In genomic region chr2:73472130-73472529, GRCm38 (mm10) we compare ENCODE assay signal across 18 mouse cellular contexts. TPM values are rescaled to one million over a fixed set of nuclear protein-coding genes. Genes with fewer than 3 reads are reported as not detected.
DNase-seq lines count a peak whose midpoint lies in the region; ATAC-seq and TF ChIP-seq lines count a peak whose summit lies in the region.
"Had no signal": no experiment of that assay in that cellular context is flagged by ENCODE, and none has a peak within 500 bp of the region (broad histone marks: within the 10 kb centered on the region; RNA-seq: fewer than 3 reads in every experiment).

No protein-coding gene starts in this region.

- TF ChIP-seq CTCF in gastrocnemius, adult 2 months (IDR thresholded peaks at IDR 0.05), result peak; percentile 53
- peak; percentile 44 for TF ChIP-seq CTCF in lung, embryonic 14.5 days (IDR thresholded peaks at IDR 0.05; ENCODE audit: low read depth)

- H3K36me3 ChIP-seq in lung, embryonic 14.5 days (ENCODE audit: insufficient read depth), result no peaks in the 10 kb centered on the region
- H3K36me3 ChIP-seq: embryonic facial prominence, embryonic 12.5 days; hindbrain, embryonic 15.5 days; limb, embryonic 15.5 days; midbrain, embryonic 10.5 days; neural tube, embryonic 12.5 days had no signal

- ATAC-seq in lung, embryonic 14.5 days (ENCODE audit: insufficient read depth), result no peak
- ATAC-seq: forebrain, embryonic 16.5 days had no signal

- no peak overlapping the region for H3K9ac ChIP-seq in lung, embryonic 14.5 days
- H3K9ac ChIP-seq: embryonic facial prominence, embryonic 12.5 days; hindbrain, embryonic 15.5 days; limb, embryonic 15.5 days; neural tube, embryonic 12.5 days had no signal

- intact Hi-C loops in gastrocnemius, adult 2 months (cut with DNase I), result no loop called here
- intact Hi-C loops in left cerebral cortex, postnatal 14 days (cut with DNase I), result no loop called here

- 86% methylated on average over 2 of the region's 2 CpGs for WGBS in lung, embryonic 14.5 days

- H3K4me2 ChIP-seq in lung, embryonic 14.5 days, result no peak overlapping the region
- H3K4me2 ChIP-seq: embryonic facial prominence, embryonic 12.5 days; hindbrain, embryonic 15.5 days; limb, embryonic 15.5 days; neural tube, embryonic 12.5 days had no signal

- no peaks in the 10 kb centered on the region for H3K27me3 ChIP-seq in lung, embryonic 14.5 days (ENCODE audit: insufficient read depth, low read length)
- H3K27me3 ChIP-seq: embryonic facial prominence, embryonic 12.5 days; hindbrain, embryonic 15.5 days; limb, embryonic 15.5 days; neural tube, embryonic 12.5 days had no signal

- peak; percentile 19 for DNase-seq in gastrocnemius, adult 2 months
- DNase-seq in gastrocnemius, adult 18-20 months (ENCODE audit: low spot score), result no peak
- peak; percentile 38 for DNase-seq in lung, embryonic 14.5 days
- DNase-seq in lung, postnatal 36 days, result no peak
- DNase-seq in CD8-positive naive resting alpha-beta T cell, adult 2 months (ENCODE audit: low read depth in 2 of 2, low spot score in 2 of 2), result peak; percentile 49 to 60
- peak; percentile 45 for DNase-seq in c-Kit-positive CD71-positive TER-119-negative erythroid progenitor cells, embryonic 14.5 days (ENCODE audit: low read depth)
- no peak for DNase-seq in embryo, embryonic 10.5 days (ENCODE audit: low spot score)
- no peak for DNase-seq in left cerebral cortex, postnatal 14 days (ENCODE audit: low spot score in 2 of 2)
- DNase-seq: adrenal gland, adult 8-10 months; cerebellum, adult 8-10 months; right cerebral cortex, postnatal 25 days had no signal

- H3K4me1 ChIP-seq in lung, embryonic 14.5 days (ENCODE audit: insufficient read depth), result 0 out of 2 replicates have a peak, but pooled peaks cover 6% of the 10 kb centered on the region
- H3K4me1 ChIP-seq: hindbrain, embryonic 15.5 days; neural tube, embryonic 12.5 days had no signal

- H3K27ac ChIP-seq in gastrocnemius, adult 2 months, result no peak overlapping the region
- no peak overlapping the region for H3K27ac ChIP-seq in lung, embryonic 14.5 days (ENCODE audit: low read depth)
- H3K27ac ChIP-seq: embryonic facial prominence, embryonic 12.5 days; heart, embryonic 10.5 days; hindbrain, embryonic 15.5 days; limb, embryonic 15.5 days; midbrain, embryonic 10.5 days; neural tube, embryonic 12.5 days had no signal

- H3K4me3 ChIP-seq in gastrocnemius, adult 2 months, result no peak overlapping the region
- no peak overlapping the region for H3K4me3 ChIP-seq in lung, embryonic 14.5 days (ENCODE audit: low read depth, low read length)
- H3K4me3 ChIP-seq: embryonic facial prominence, embryonic 12.5 days; heart, embryonic 10.5 days; hindbrain, embryonic 15.5 days; limb, embryonic 15.5 days; midbrain, embryonic 10.5 days; neural tube, embryonic 12.5 days had no signal

- H3K9me3 ChIP-seq in lung, embryonic 14.5 days (ENCODE audit: low read depth, low read length), result no peaks in the 10 kb centered on the region
- H3K9me3 ChIP-seq: embryonic facial prominence, embryonic 12.5 days; heart, embryonic 10.5 days; hindbrain, embryonic 15.5 days; limb, embryonic 15.5 days; midbrain, embryonic 10.5 days; neural tube, embryonic 12.5 days had no signal

RNA-seq across cellular contexts. Expression of gene Wipf1, which starts 57.4 kb away (rescaled TPM):
- total RNA-seq in gastrocnemius, adult 2 months (2021), result 10 to 100 TPM in 1 of 2 experiments, 1 to 10 TPM in 1; 7.0 to 11.7 TPM
- total RNA-seq in gastrocnemius, adult 18-20 months (2021), result 1 to 10 TPM; 6.3 to 7.9 TPM
- 14.8 and 15.8 TPM in 2 replicates for polyA plus RNA-seq in lung, embryonic 14.5 days (2014; fragmentation: Nextera tagmentation; extraction: Ambion mirVana)
- 1 to 10 TPM; 8.2 to 8.5 TPM for total RNA-seq in left cerebral cortex, postnatal 14 days (2021)

Comparison
In these comparisons a context has a peak if more than half of its experiments do, and no peak if none do; other contexts are left out.
1. DNase-seq: peak in gastrocnemius, adult 2 months (single experiment), lung, embryonic 14.5 days (single experiment), CD8-positive naive resting alpha-beta T cell, adult 2 months (2 of 2) and c-Kit-positive CD71-positive TER-119-negative erythroid progenitor cells, embryonic 14.5 days (single experiment); none in gastrocnemius, adult 18-20 months (single experiment), lung, postnatal 36 days (single experiment), embryo, embryonic 10.5 days (single experiment) and left cerebral cortex, postnatal 14 days (0 of 2).